Mouse (Mus musculus) B cell, adult 67 days (primary cell): ENCODE data around the gene Gucd1. TPM values are rescaled to one million over a fixed set of nuclear protein-coding genes. Genes with fewer than 3 reads are reported as not detected.

Experiments used
- total RNA-seq, 2 experiments: library from RNA; stranded (reverse); gene quantifications; 4 replicates each; pipeline ENCODE4 v1.2.4; 2023

Gucd1 gene
- 100 to 1,000 TPM; 111 to 119 TPM for total RNA-seq

DNA sequence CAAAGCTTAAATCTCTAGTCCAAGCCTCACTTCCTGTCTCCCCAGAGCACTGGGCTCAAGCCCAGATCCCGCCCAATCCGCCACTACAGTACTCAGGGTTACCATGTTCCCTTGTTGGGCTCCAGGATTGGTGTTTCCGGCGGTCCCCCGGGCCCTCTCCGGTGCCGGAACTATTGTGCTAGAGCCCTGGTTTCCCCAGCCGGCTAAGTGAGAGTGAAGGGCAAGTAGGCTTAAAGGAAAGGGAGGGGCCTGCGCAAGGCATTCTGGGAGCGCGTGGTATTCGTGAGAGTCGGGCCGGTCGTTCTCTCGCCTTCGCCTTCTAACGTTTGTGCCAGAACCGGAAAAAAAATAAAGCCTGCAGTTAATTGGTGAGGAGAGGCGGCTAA lies at the start of gene Gucd1:
Gene Gucd1, minus strand, starts transcription at position 215 of the 386 bp plus-strand sequence.

DNA sequence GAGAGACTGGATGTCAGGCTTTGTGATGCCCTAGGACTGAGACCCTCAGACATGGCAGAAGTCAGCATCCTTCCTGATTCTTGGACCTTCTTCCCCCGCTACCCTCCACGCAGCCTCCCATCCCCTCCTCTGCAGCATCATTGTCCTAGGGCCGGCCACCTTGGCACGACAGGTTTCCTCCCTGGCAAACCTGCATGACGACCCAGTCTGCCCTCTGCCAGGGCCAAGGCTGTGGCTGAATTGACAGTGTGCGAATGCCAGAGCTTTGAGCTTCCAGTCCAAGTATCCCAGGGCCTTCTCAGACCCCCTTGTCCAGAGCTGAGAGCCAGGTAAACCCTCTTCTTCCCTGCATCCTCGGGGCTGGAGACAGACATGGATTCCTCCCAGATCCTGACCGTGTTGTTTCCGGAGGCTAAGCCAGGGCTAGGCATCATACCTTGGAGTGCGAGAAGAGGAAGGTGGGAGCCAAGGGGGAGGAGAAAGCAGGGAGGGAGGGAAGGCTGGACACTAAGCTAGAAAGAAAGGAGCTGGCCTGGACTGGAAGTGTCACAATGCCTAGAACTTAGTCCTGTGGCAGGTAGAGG lies 43.4 kb upstream of the Gucd1 start, which contains the start of gene Ggt1:
Gene Ggt1, plus strand, starts transcription at position 534 of the 584 bp plus-strand sequence.

DNA sequence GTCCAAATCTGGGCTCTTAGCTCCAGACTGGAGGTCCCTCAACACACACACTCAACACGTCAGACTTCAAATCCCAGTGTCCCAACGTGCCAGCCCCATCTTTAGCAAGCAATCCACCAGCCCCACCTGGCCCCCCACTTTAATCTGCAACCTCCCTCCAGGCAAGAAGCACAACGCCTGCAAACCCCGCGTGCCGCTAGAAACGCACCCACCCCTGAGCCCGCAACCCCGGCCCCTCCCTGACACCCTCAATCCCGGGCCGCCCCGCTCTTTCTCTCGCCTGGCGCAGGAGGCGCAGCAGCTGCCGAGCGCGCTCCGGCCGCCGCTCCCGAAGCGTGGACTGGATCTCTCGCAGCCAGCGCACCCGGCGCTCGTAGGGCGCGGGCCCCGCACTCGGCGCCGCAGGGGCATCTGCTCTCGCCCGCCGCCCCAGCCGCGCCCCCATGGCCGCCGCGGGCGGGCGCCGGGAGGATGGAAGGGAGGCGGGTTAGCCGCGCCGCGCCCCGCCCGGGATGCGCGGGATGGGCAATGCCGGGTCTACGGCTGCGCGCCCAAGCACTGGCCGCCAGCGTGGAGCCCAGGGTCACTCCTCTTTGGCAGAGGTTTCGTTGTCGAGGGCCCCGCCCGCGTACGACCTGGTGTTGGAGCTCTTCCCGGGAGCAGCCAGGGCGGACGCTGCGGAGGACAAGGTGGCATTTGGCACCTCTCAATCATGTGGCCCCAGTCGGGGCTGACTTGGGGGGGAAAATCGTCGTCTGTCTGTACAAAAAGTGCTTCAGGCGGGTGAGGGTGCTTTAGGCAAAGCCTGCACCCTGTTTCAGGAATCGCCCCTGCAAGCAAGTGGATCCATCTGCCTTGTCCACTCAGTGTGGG lies 42.1 kb upstream of the Gucd1 start, which contains the start of gene Lrrc75b:
Gene Lrrc75b, minus strand, starts transcription at position 655 of the 873 bp plus-strand sequence.

DNA sequence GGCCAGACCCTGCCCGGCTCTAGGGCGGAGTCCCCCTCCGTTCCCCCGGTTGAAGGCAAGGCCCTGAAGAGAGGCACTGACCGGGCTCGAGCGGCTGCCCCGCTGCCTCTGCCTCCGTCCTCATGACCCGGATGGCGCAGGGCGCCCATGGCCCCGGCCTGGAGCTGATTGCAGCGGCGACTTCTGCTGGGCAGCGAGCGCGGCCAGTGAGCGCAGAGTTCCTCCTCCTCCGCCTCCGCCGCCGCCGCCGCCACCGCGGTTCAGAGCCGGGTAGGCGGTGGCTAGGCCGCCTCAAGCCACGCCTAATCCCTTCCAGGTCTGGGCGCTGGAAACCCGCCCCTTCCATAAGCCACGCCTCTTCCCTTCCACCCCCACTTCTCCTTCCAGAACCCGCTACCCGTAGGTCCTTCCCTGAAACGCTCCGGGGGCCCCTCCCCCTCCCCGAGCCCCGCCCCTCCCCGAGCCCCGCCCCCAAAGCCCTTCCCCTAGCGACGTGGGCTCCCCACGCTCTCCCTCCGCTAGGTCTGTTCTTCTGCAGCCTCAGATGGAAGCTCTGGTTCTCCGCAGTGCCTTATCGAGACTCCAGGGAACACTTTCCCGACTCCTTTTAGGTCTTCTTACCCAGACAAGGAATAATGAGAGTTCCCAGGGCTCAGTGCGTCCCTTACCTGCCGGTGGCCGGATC lies 557 bp downstream of the Gucd1 start, which contains the start of gene Snrpd3:
Gene Snrpd3, plus strand, starts transcription at position 479 of the 685 bp plus-strand sequence.

DNA sequence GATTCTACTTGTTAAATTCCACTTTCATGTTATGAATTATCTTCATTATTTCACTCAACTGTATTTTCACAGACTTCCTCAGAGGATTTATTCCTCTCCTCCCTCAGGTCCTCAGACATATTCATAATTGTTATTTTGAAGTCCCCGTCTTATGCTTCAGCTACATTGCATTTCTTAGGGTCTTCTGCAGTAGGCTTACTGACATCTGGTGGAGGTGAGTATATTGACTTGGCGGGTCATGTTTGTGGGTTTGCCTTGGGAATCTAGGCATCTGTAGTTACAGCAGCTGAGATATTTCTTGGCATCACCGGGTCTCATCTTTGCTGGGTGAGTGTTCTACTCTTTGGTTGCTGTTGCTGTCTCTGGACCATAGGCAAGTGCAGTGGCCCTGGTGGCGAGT lies 116.8 kb downstream of the Gucd1 start, which contains the start of gene Upb1:
Gene Upb1, plus strand, starts transcription at position 158 of the 400 bp plus-strand sequence.

DNA sequence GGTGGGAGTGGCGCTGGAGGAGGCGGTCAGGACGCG lies 201.1 kb downstream of the Gucd1 start, which contains the start of gene Adora2a:
Gene Adora2a, plus strand, starts transcription at position 6 of the 36 bp plus-strand sequence.

Other genes with a start within 250 kb of the Gucd1 start
- gene Adora2a, start 201.1 kb downstream of the Gucd1 start, total RNA-seq = 10 to 100 TPM in 1 of 2 experiments, 1 to 10 TPM in 1; 8.4 to 11.9 TPM
- 1 to 10 TPM; 2.3 to 5.2 TPM for gene Upb1, start 116.9 kb downstream of the Gucd1 start, total RNA-seq
- 10 to 100 TPM; 74.7 to 75.8 TPM for gene Snrpd3, start 421 bp downstream of the Gucd1 start, total RNA-seq
- not detected for gene Lrrc75b, start 42.4 kb upstream of the Gucd1 start, total RNA-seq
- gene Ggt1, start 43.6 kb upstream of the Gucd1 start, total RNA-seq = not detected
- 1 to 10 TPM; 1.2 to 1.4 TPM for gene Ggt5, start 71.4 kb upstream of the Gucd1 start, total RNA-seq
- gene Susd2, start 126.0 kb upstream of the Gucd1 start, total RNA-seq = 1 to 10 TPM; 2.3 to 3.3 TPM
- 100 to 1,000 TPM in 1 of 2 experiments, 10 to 100 TPM in 1; 99.7 to 119 TPM for gene Cabin1, start 246.4 kb upstream of the Gucd1 start, total RNA-seq